Mouse (Mus musculus) thymus, adult 2 months (tissue): ENCODE data around the gene Cpsf4.

Source experiments
- CTCF ChIP-seq: fragments of 200-500 bp; IDR thresholded peaks from 2 replicates; pipeline ENCODE4 v1.5.1; 2012; ENCODE audit warnings: mild to moderate bottlenecking, control low read depth, low read length, moderate library complexity, borderline replicate concordance; ENCODE audit not compliant: control insufficient read depth, poor library complexity, insufficient read depth; ENCODE audit errors: extremely low read depth
- POLR2A ChIP-seq: fragments of 200-500 bp; IDR thresholded peaks from 2 replicates; pipeline ENCODE4 v1.6.1; 2012; ENCODE audit warnings: mild to moderate bottlenecking, low read length, control low read depth, moderate library complexity; ENCODE audit not compliant: control insufficient read depth, poor library complexity, insufficient read depth; ENCODE audit errors: extremely low read depth

GRCm38 (mm10) chr5:145139571-145140519 lies 27.2 kb upstream of the Cpsf4 start, which contains the start of the genes Pdap1 and Bud31:
- TF ChIP-seq POLR2A (peak; percentile 74), CTCF (0 out of 2 replicates have a peak, but pooled peaks have one; percentile 12)
